Mouse (Mus musculus): Measurements from ENCODE around the gene Gpx4.

- no peak for TF ChIP-seq CTCF (IDR thresholded peaks at IDR 0.05; ENCODE audit: borderline replicate concordance, insufficient read depth, low read length)
- TF ChIP-seq POLR2A (IDR thresholded peaks at IDR 0.05; ENCODE audit: low read depth, low read length) = 0 out of 2 replicates have a peak, but pooled peaks have one; percentile 6
These were observed 7.2 kb downstream of the Gpx4 start for GRCm38 (mm10) chr10:80053831-80054815.
